Mouse (Mus musculus) kidney, postnatal 25 days (tissue): ENCODE measurements around the gene Prtg.

Experiments
- DNase-seq, 2 experiments: peaks; one replicate each; pipeline ENCODE4 v3.0.0; 2021; ENCODE audit warnings: mixed read lengths in 2 of 2

Gene Prtg

GRCm38 (mm10) chr9:72810607-72811006, 3.9 kb downstream of the Prtg start:
- DNase-seq = no peak

GRCm38 (mm10) chr9:72812091-72812490, 5.4 kb downstream of the Prtg start:
- no peak for DNase-seq

GRCm38 (mm10) chr9:72812594-72813570, 6.2 kb downstream of the Prtg start:
- DNase-seq = peak; percentile 38 to 69

- no peak for DNase-seq
Measured at GRCm38 (mm10) chr9:72825511-72825910, 18.8 kb downstream of the Prtg start.

- DNase-seq = no peak
Measured at GRCm38 (mm10) chr9:72825976-72826375, 19.3 kb downstream of the Prtg start.

GRCm38 (mm10) chr9:72828616-72829257, 22.1 kb downstream of the Prtg start:
- no peak for DNase-seq

GRCm38 (mm10) chr9:72833992-72834696, 27.5 kb downstream of the Prtg start:
- no peak for DNase-seq

- no peak for DNase-seq
Measured at GRCm38 (mm10) chr9:72835007-72835406, 28.3 kb downstream of the Prtg start.

GRCm38 (mm10) chr9:72836708-72837495, 30.2 kb downstream of the Prtg start:
- no peak for DNase-seq

GRCm38 (mm10) chr9:72837598-72838160, 31.0 kb downstream of the Prtg start:
- DNase-seq = no peak

GRCm38 (mm10) chr9:72838256-72838655, 31.6 kb downstream of the Prtg start:
- DNase-seq = no peak

GRCm38 (mm10) chr9:72839346-72839990, 32.8 kb downstream of the Prtg start:
- DNase-seq = no peak

- no peak for DNase-seq
Measured at GRCm38 (mm10) chr9:72844496-72844895, 37.8 kb downstream of the Prtg start.

- no peak for DNase-seq
Measured at GRCm38 (mm10) chr9:72846160-72846559, 39.5 kb downstream of the Prtg start.

GRCm38 (mm10) chr9:72851541-72851940, 44.9 kb downstream of the Prtg start:
- DNase-seq = no peak

GRCm38 (mm10) chr9:72851979-72852378, 45.3 kb downstream of the Prtg start:
- no peak for DNase-seq

- no peak for DNase-seq
Measured at GRCm38 (mm10) chr9:72853681-72854190, 47.1 kb downstream of the Prtg start.

- no peak for DNase-seq
Measured at GRCm38 (mm10) chr9:72856721-72857120, 50.0 kb downstream of the Prtg start.

- no peak for DNase-seq
Measured at GRCm38 (mm10) chr9:72860764-72861163, 54.1 kb downstream of the Prtg start.

- no peak for DNase-seq
Measured at GRCm38 (mm10) chr9:72861235-72861634, 54.6 kb downstream of the Prtg start.

GRCm38 (mm10) chr9:72862186-72862585, 55.5 kb downstream of the Prtg start:
- DNase-seq = no peak
